Mouse (Mus musculus): ENCODE measurements around the gene Tctex1d4. TPM values are rescaled to one million over a fixed set of nuclear protein-coding genes. Genes with fewer than 3 reads are reported as not detected.

Tctex1d4 gene
- polyA plus RNA-seq, 1 experiment from 2014 or later: 0.71 TPM

DNA sequence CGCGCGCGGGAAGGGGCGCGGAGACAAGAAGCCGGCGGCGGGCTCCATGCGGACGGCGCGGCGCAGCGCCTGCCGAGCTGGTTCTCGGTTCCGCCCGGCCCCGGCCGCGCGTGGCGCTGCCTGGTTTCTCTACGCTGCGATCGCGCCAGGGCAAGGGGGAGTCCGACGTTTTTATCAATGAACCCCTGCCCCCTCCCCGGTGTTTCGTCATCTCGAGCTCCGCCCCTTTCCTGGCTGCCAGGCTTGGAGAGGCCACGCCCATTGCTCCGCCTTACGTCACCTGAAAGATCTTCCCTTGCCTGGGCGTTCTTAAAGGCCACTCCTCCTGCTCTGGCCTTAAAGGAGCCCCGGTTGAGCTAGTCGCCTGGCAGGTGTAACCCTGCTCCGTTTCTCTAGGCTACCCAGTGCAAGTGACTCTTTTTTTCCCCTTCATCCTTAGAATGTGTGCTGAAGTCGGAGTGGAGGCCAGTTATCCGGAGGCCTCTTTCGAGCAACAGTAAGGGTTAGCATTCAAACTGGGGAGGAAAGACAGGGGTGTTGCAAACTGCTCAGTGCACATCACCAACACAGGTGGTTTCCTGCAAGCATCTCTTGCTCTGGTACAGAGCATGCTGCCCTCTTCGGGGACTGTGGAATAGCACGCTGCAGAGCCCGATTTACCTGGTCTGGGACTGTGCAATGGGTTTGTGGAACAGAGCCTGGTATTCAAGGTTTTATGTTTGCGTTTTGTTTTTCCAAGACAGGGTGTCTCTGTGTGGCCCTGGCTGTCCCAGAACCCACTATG is 7.4 kb downstream of the Tctex1d4 start, which contains the start of gene Plk3:
Plk3 (minus strand) TSS at position 147 of the 784 bp plus-strand sequence.
- H3K4me3 ChIP-seq: peak within 1 kb of the TSS; percentile 95
- WGBS: 2% methylated on average over 48 of the region's 48 CpGs
- peaks cover 69% of the 10 kb centered on the region for H3K4me1 ChIP-seq (replicated peaks)
- H3K27me3 ChIP-seq (ENCODE audit: insufficient read depth, poor library complexity, severe bottlenecking): peaks cover 32% of the 10 kb centered on the region
- peak within 1 kb of the TSS; percentile 93 for H3K27ac ChIP-seq
- peaks cover 26% of the 10 kb centered on the region for H3K36me3 ChIP-seq
- no peaks in the 10 kb centered on the region for H3K9me3 ChIP-seq
- peak; percentile 95 for DNase-seq (ENCODE audit: low spot score)

DNA sequence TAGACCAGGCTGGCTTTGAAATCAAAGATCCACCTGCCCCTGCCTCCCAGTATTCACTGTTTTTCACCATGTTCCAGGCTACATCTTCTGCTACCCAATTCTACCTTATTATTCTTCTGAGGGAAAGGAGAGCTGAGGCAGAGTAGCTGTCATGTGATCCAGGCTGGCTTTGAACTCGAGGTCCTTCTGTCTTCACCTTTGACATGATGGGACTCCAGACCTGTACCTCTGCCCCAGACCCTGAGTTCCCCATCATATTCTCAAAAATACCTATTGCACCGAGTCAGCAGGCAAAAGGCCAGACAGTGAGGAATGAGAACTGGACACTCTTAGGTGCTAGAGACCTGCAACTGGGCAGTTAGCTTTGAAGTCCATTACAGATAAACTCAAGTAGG is 8.0 kb downstream of the Tctex1d4 start:
- peaks cover 68% of the 10 kb centered on the region for H3K4me1 ChIP-seq (replicated peaks)

DNA sequence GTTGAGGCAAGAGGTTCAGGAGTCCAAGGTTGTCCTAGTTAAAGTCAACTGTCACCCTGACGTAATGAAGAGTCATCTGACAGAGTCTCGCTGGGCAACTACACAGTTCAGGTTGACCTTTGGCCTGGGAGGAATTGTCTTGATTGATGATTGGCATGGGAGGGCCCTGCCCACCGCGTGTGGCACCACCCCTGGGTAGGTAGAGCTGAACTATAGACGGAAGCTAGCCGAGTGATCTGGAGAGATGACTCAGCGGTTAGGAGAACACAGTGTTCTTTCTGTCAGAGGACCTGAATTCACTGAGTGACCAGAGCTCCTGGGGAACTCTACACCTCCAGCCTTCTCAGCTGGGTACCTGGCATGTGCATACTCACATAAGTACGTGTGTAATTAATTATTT is 9.4 kb downstream of the Tctex1d4 start:
- WGBS: 15% methylated on average over 8 of the region's 8 CpGs
- Histone ChIP-seq H3K27ac (0 out of 2 replicates have a peak overlapping the region, but pooled peaks have one; percentile 4), H3K36me3 (peaks cover 6% of the 10 kb centered on the region), H3K27me3 (ENCODE audit: insufficient read depth, poor library complexity, severe bottlenecking) (peaks cover 26% of the 10 kb centered on the region), H3K4me1 (replicated peaks) (peaks cover 57% of the 10 kb centered on the region), H3K4me3 (no peak overlapping the region), H3K9me3 (no peaks in the 10 kb centered on the region)
- no peak for DNase-seq (ENCODE audit: low spot score)

More for the DNA sequence above, 8.0 kb downstream of the Tctex1d4 start:
- peak overlapping the region; percentile 93; the same call in 1 of the 2 replicates for H3K27ac ChIP-seq
- H3K27me3 ChIP-seq (ENCODE audit: insufficient read depth, poor library complexity, severe bottlenecking): peaks cover 32% of the 10 kb centered on the region
- no peaks in the 10 kb centered on the region for H3K9me3 ChIP-seq
- DNase-seq (ENCODE audit: low spot score): no peak
- peak overlapping the region; percentile 95; the same call in 1 of the 2 replicates for H3K4me3 ChIP-seq
- H3K36me3 ChIP-seq: peaks cover 20% of the 10 kb centered on the region
- 41% methylated on average over 2 of the region's 2 CpGs for WGBS

DNA sequence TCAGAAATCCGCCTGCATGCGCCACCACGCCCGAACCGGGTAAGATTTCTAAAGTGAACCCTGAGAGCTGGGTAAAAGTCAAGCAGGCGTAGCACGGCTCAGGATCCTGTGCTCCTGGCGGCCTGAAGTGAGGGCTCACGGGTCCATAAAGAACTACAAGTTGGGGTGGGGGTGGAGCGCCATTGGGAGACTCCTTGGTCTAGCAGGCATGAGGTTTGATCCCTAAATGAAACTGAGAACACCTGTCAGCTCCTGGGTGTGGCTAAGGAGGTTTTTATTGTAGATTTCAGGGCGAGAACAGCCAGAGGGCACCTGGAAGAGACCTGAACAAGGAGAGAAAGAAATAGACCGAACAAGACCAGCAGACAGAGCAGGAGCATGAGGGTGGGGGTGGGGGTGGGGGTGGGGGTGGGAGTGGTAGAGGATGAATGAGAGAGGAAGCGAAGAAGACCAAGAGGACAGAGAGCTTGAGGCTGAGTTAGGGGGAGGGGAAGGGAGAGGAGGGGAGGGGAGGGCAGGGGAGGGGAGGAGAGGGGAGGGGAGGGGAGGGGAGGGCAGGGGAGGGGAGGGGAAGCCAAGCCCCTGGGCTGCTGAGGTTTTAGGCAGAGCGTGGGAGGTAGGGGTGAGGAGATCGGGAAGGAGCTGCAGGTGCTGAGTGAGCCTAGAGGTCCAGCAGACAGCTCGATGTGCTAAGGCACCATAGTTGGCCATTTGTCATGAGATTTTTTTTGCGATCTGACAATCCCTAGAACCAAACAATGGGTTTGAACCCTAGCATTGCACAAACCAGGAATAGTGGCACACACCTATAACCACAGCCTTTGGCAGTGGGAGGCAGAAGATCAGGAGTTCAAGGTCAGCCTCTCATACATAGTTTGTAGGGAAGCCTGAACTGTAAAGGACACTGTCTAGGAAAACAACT is 12.0 kb downstream of the Tctex1d4 start:
- 62% methylated on average over 17 of the region's 17 CpGs for WGBS
- Histone ChIP-seq H3K4me1 (replicated peaks) (peaks cover 33% of the 10 kb centered on the region), H3K36me3 (no peaks in the 10 kb centered on the region), H3K4me3 (no peak overlapping the region), H3K27ac (peak overlapping the region; percentile 53), H3K9me3 (no peaks in the 10 kb centered on the region), H3K27me3 (ENCODE audit: insufficient read depth, poor library complexity, severe bottlenecking) (peaks cover 7% of the 10 kb centered on the region)
- DNase-seq (ENCODE audit: low spot score): no peak

DNA sequence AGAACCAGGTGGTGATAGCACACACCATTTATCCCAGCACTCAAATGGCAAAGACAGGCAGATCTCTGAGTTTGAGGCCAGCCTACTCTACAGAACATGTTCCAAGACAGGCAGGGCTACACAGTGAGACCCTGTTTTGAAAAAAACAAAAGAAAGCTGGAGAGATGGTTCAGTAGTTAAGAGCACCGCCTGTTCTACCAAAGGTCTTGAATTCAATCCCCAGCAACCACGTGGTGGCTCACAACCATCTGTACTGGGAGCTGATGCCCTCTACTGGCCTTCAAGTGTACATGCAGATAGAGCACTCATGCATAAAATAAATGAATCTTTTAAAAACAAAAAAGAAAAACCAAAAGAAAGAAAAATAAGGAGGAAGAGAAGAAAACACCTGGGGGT is 12.6 kb downstream of the Tctex1d4 start:
- DNase-seq (ENCODE audit: low spot score): peak; percentile 49
- Histone ChIP-seq H3K36me3 (no peaks in the 10 kb centered on the region), H3K4me3 (no peak overlapping the region), H3K27me3 (ENCODE audit: insufficient read depth, poor library complexity, severe bottlenecking) (peaks cover 5% of the 10 kb centered on the region), H3K9me3 (no peaks in the 10 kb centered on the region), H3K4me1 (replicated peaks) (peaks cover 29% of the 10 kb centered on the region), H3K27ac (peak overlapping the region; percentile 53; the same call in 1 of the 2 replicates)
- 4% methylated on average over 2 of the region's 2 CpGs for WGBS

DNA sequence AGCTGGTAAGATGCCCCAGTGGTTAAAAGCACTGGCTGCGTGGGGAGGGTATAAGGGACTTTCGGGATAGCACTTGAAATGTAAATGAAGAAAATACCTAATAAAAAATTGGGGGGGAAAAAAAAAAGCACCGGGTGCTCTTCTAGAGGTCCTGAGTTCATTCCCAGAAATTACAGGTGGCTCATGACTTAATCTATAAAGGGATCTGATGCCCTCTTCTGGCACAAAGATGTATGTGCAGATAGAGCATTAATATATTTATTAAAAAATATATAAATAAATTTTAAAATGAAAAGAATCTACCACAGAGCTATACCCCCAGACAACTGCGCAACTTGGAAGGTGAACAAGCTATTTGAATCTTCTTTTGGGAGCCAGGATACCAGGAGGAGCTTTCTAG is 14.0 kb downstream of the Tctex1d4 start:
- 43% methylated on average over 4 of the region's 4 CpGs for WGBS
- DNase-seq (ENCODE audit: low spot score): no peak
- Histone ChIP-seq H3K27me3 (ENCODE audit: insufficient read depth, poor library complexity, severe bottlenecking) (peaks cover 5% of the 10 kb centered on the region), H3K4me1 (replicated peaks) (peaks cover 24% of the 10 kb centered on the region), H3K9me3 (no peaks in the 10 kb centered on the region), H3K36me3 (no peaks in the 10 kb centered on the region), H3K4me3 (no peak overlapping the region), H3K27ac (no peak overlapping the region)

DNA sequence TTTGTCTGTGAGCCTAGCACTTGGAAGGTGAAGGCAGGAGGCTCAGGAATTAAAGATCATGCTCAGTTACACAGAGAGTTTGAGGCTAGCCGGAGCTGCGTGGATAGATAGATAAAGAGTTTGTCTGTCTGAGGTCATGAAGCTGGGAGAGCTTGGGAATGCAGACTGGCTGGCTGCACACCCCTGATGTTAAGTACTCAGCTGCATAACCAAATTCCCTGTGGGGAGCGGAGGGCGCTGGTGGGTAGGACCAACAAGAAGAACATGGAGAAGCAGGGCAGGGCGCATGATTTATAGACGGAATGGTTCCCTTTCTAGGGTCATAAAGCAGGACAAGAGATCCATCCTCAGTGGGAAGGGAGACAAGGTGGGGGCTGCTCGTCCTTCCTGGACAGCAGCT is 16.4 kb downstream of the Tctex1d4 start:
- Histone ChIP-seq H3K4me1 (replicated peaks) (peaks cover 19% of the 10 kb centered on the region; the same call in 1 of the 2 replicates), H3K27ac (no peak overlapping the region), H3K36me3 (peaks cover 7% of the 10 kb centered on the region), H3K27me3 (ENCODE audit: insufficient read depth, poor library complexity, severe bottlenecking) (peaks cover 5% of the 10 kb centered on the region), H3K9me3 (no peaks in the 10 kb centered on the region), H3K4me3 (no peak overlapping the region)
- 66% methylated on average over 7 of the region's 7 CpGs for WGBS
- DNase-seq (ENCODE audit: low spot score): no peak

DNA sequence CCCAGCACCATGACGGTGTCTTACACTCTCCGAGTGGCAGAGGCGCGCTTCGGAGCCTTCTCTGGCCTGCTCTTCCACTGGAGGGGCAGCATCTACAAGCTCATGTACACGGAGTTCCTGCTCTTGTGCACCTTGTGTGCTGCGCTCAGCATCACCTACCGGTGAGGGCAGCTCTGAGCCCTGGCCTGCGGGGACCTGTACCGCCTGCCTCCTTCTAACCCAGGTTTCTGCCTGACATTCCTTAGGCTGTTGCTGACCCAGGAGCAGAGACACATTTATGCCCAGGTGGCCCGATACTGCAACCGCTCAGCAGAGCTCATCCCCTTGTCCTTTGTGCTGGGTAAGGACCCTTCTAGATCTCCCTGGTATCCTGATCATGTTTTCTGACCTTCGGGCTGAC is 18.7 kb downstream of the Tctex1d4 start:
- H3K4me3 ChIP-seq: no peak overlapping the region
- no peak for DNase-seq (ENCODE audit: low spot score)
- H3K4me1 ChIP-seq (replicated peaks): 0 out of 2 replicates have a peak, but pooled peaks cover 7% of the 10 kb centered on the region
- H3K36me3 ChIP-seq: peaks cover 29% of the 10 kb centered on the region
- WGBS: 93% methylated on average over 13 of the region's 13 CpGs
- H3K27ac ChIP-seq: no peak overlapping the region
- peaks cover 5% of the 10 kb centered on the region; the same call in 1 of the 2 replicates for H3K27me3 ChIP-seq (ENCODE audit: insufficient read depth, poor library complexity, severe bottlenecking)
- H3K9me3 ChIP-seq: no peaks in the 10 kb centered on the region

DNA sequence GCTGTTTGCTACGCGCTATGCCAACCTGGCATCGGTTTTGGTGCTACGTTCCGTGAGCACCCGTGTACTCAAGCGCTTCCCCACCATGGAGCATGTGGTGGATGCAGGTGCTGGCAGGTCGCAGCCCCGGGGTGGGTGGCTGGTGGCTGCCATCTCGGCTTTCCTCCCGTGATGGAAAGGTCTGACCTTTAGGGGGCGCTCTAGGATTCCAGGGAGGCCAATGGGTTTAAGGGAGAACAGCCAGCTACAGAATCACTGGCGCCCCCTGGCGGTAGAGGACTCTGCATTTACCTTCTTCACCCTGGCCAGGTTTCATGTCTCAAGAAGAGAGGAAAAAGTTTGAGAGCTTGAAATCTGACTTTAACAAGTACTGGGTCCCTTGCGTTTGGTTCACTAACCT is 19.6 kb downstream of the Tctex1d4 start:
- Histone ChIP-seq H3K27ac (no peak overlapping the region), H3K36me3 (peaks cover 38% of the 10 kb centered on the region), H3K27me3 (ENCODE audit: insufficient read depth, poor library complexity, severe bottlenecking) (peaks cover 5% of the 10 kb centered on the region; the same call in 1 of the 2 replicates), H3K9me3 (no peaks in the 10 kb centered on the region), H3K4me3 (no peak overlapping the region), H3K4me1 (replicated peaks) (0 out of 2 replicates have a peak, but pooled peaks cover 4% of the 10 kb centered on the region)
- peak; percentile 85 for DNase-seq (ENCODE audit: low spot score)
- WGBS: 29% methylated on average over 15 of the region's 15 CpGs

DNA sequence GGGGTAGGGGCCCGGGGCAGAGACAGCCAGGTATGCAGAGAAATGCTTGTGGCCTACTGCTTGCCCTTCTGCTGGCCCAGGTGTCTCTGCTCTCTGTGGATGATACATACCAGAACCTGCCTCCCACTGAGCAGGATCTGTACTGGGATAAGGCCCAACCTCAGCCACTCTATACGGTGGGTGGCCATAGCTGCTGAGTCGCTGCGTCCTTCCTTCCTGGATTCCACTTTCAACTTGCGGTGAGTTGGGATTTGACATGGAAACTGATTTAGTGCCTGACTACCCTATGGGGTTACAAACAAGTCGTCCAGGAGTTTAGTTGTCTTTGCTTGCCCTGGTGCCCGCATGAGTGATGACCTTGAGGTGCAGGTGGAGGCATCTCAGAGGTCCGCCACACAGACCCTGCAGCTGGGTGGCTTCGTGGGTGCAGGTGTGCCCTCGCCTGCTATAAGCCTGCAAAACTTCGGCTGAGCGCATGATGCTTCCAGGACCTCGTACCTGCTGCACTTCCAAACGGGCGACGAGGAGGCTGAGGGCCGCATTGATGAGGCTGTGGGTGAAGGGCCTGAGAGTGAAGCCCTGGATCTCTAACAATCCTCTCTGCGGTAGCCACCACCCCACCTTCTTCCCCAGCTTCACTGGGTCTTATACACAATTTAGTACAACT is 21.6 kb downstream of the Tctex1d4 start:
- Histone ChIP-seq H3K27ac (no peak overlapping the region), H3K4me1 (replicated peaks) (peaks cover 11% of the 10 kb centered on the region), H3K27me3 (ENCODE audit: insufficient read depth, poor library complexity, severe bottlenecking) (no peaks in the 10 kb centered on the region), H3K4me3 (no peak overlapping the region), H3K36me3 (peaks cover 57% of the 10 kb centered on the region), H3K9me3 (no peaks in the 10 kb centered on the region)
- 88% methylated on average over 18 of the region's 18 CpGs for WGBS
- no peak for DNase-seq (ENCODE audit: low spot score)

DNA sequence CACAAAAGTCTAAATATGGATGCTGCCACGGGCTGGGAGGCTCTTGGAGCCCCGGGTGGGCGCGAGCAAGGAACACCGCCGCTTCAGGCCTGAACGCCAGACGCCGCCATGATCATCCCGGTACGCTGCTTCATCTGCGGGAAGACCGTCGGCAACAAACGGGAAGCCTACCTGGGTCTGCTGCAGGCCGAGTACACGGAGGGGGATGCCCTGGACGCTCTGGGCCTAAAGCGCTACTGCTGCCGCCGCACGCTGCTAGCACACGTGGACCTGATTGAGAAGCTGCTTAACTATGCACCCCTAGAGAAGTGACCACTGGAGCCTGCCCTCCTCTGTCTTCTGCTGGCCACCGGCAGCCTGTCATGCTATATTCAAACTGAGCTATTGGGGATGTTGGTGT is 22.2 kb downstream of the Tctex1d4 start:
- H3K4me3 ChIP-seq: no peak overlapping the region
- H3K36me3 ChIP-seq: peaks cover 63% of the 10 kb centered on the region
- no peak for DNase-seq (ENCODE audit: low spot score)
- H3K27ac ChIP-seq: no peak overlapping the region
- H3K4me1 ChIP-seq (replicated peaks): peaks cover 17% of the 10 kb centered on the region
- no peaks in the 10 kb centered on the region for H3K27me3 ChIP-seq (ENCODE audit: insufficient read depth, poor library complexity, severe bottlenecking)
- 73% methylated on average over 24 of the region's 24 CpGs for WGBS
- no peaks in the 10 kb centered on the region for H3K9me3 ChIP-seq

Measured in hindbrain, embryonic 10.5 days (tissue).